ENCODE assay signal across 26 mouse cellular contexts in genomic region chr9:32039999-32040398, GRCm38 (mm10).
DNase-seq lines count a peak whose midpoint lies in the region; ATAC-seq and TF ChIP-seq lines count a peak whose summit lies in the region.
"Had no signal": no experiment of that assay in that cellular context is flagged by ENCODE, and none has a peak within 500 bp of the region (broad histone marks: within the 10 kb centered on the region; RNA-seq: fewer than 3 reads in every experiment).

No protein-coding gene starts in this region.

- in situ Hi-C loops in CH12.LX (cut with MboI; ENCODE audit: low pct_ligation_motif_present, low pct_unique_long_range_greater_than_20kb, low sequenced_read_pairs): no loop called here

- H3K36me3 ChIP-seq in heart, adult 2 months (ENCODE audit: control insufficient read depth, insufficient read depth, low read length): peaks cover 5% of the 10 kb centered on the region; the same call in 1 of the 2 replicates
- no peaks in the 10 kb centered on the region for H3K36me3 ChIP-seq in CH12.LX (replicated peaks in 1 of 2; ENCODE audit: control insufficient read depth in 1 of 2, insufficient read depth in 1 of 2, low read length in 1 of 2)
- H3K36me3 ChIP-seq: embryonic facial prominence, embryonic 13.5 days; embryonic facial prominence, embryonic 15.5 days; forebrain, embryonic 12.5 days had no signal

- dilution Hi-C loops in CH12.LX (cut with MboI; ENCODE audit: extremely low pct_ligation_motif_present, extremely low pct_unique_long_range_greater_than_20kb, low sequenced_read_pairs): no loop called here

- no peak for TF ChIP-seq RAD21 in CH12.LX (IDR thresholded peaks at IDR 0.05; ENCODE audit: low read depth, low read length)

- no peak for TF ChIP-seq POLR2A in heart, adult 2 months (IDR thresholded peaks at IDR 0.05; ENCODE audit: insufficient read depth, low read depth, low read length)
- no peak for TF ChIP-seq POLR2A in CH12.LX (IDR thresholded peaks at IDR 0.05; ENCODE audit: low read depth, low read length)

- ATAC-seq in granulocyte monocyte progenitor cell, adult 5-6 weeks (replicated peaks; ENCODE audit: poor library complexity, severe bottlenecking): peak; percentile 74
- ATAC-seq in megakaryocyte, adult 5-6 weeks (ENCODE audit: poor library complexity, severe bottlenecking): peak; percentile 51
- ATAC-seq: CD4-positive, CD25-positive, alpha-beta regulatory T cell, adult 4 months; forebrain, embryonic 14.5 days; forebrain, embryonic 16.5 days had no signal

- H3K27me3 ChIP-seq in heart, adult 2 months (ENCODE audit: control insufficient read depth, insufficient read depth, low read length): no peaks in the 10 kb centered on the region
- no peaks in the 10 kb centered on the region for H3K27me3 ChIP-seq in CH12.LX (replicated peaks)
- H3K27me3 ChIP-seq: embryonic facial prominence, embryonic 13.5 days; embryonic facial prominence, embryonic 15.5 days; forebrain, embryonic 12.5 days had no signal

- peak; percentile 82 for DNase-seq in heart, adult 11 months
- no peak for DNase-seq in heart, adult 2 months
- peak; percentile 11 for DNase-seq in CH12.LX (ENCODE audit: extremely low read depth)
- DNase-seq in cerebellum, adult 9-11 months: no peak
- DNase-seq in layer of hippocampus, postnatal 36 days: no peak
- no peak for DNase-seq in left cerebral cortex, postnatal 25 days (ENCODE audit: low spot score in 2 of 2)
- DNase-seq: adrenal gland, adult 2 months; adrenal gland, postnatal 10 days; adrenal gland, postnatal 25 days; B cell, adult 2 months; cerebellum, adult 11 months; cerebellum, adult 18-20 months; cerebellum, adult 8-10 months; cerebellum, postnatal 10 days; cerebellum, postnatal 25 days; embryo, embryonic 11 days had no signal

- no peak overlapping the region for H3K4me3 ChIP-seq in heart, adult 2 months
- H3K4me3 ChIP-seq in CH12.LX (replicated peaks in 1 of 3; ENCODE audit: low read depth in 2 of 3, low read length in 2 of 3, poor library complexity in 1 of 3): no peak overlapping the region
- H3K4me3 ChIP-seq: embryonic facial prominence, embryonic 13.5 days; embryonic facial prominence, embryonic 15.5 days; erythroblast, embryonic 14.5 days; forebrain, embryonic 10.5 days; forebrain, embryonic 12.5 days had no signal

- TF ChIP-seq EP300 in heart, adult 2 months (IDR thresholded peaks at IDR 0.05; ENCODE audit: insufficient read depth, low read depth, low read length): no peak
- TF ChIP-seq EP300 in CH12.LX (IDR thresholded peaks at IDR 0.05; ENCODE audit: low read length): no peak

- WGBS in heart, adult 2 months: 74% methylated on average over 2 of the region's 2 CpGs

- H3K9ac ChIP-seq in heart, adult 2 months (ENCODE audit: low read depth, low read length): no peak overlapping the region
- H3K9ac ChIP-seq in CH12.LX (ENCODE audit: insufficient read depth, low read depth): no peak overlapping the region
- H3K9ac ChIP-seq: embryonic facial prominence, embryonic 13.5 days; embryonic facial prominence, embryonic 15.5 days; forebrain, embryonic 12.5 days had no signal

- H3K79me2 ChIP-seq in heart, adult 2 months (replicated peaks; ENCODE audit: control insufficient read depth, insufficient read depth, low read length): peaks cover 4% of the 10 kb centered on the region; the same call in 1 of the 2 replicates
- H3K79me2 ChIP-seq in CH12.LX (replicated peaks; ENCODE audit: control insufficient read depth, extremely low read depth, insufficient read depth, poor library complexity, severe bottlenecking): no peaks in the 10 kb centered on the region

- TF ChIP-seq CTCF in heart, adult 2 months (IDR thresholded peaks at IDR 0.05): no peak
- TF ChIP-seq CTCF in CH12.LX (conservative IDR thresholded peaks at IDR 0.05 in 1 of 2, IDR thresholded peaks at IDR 0.05 in 1 of 2; ENCODE audit: low read depth in 2 of 2, low read length in 2 of 2): no peak

- H3K4me2 ChIP-seq in CH12.LX (ENCODE audit: insufficient read depth, low read depth, poor library complexity, severe bottlenecking): no peak overlapping the region
- H3K4me2 ChIP-seq: embryonic facial prominence, embryonic 13.5 days; embryonic facial prominence, embryonic 15.5 days; forebrain, embryonic 12.5 days had no signal

- intact Hi-C loops in heart, adult 2 months (cut with DNase I): no loop called here
- intact Hi-C loops in left cerebral cortex, postnatal 25 days (cut with DNase I): no loop called here

- H3K27ac ChIP-seq in heart, adult 2 months: no peak overlapping the region
- no peak overlapping the region for H3K27ac ChIP-seq in CH12.LX (ENCODE audit: insufficient read depth, low read depth)
- H3K27ac ChIP-seq: embryonic facial prominence, embryonic 13.5 days; embryonic facial prominence, embryonic 15.5 days; forebrain, embryonic 10.5 days; forebrain, embryonic 12.5 days had no signal

- no peaks in the 10 kb centered on the region for H3K9me3 ChIP-seq in CH12.LX (replicated peaks; ENCODE audit: low read length)
- H3K9me3 ChIP-seq: embryonic facial prominence, embryonic 13.5 days; embryonic facial prominence, embryonic 15.5 days; forebrain, embryonic 10.5 days; forebrain, embryonic 12.5 days had no signal

- H3K4me1 ChIP-seq in heart, adult 2 months (ENCODE audit: control insufficient read depth, insufficient read depth, low read length): peaks cover 1% of the 10 kb centered on the region
- peaks cover 0 to 4% of the 10 kb centered on the region in 2 experiments; a peak in 1 of 4 replicates for H3K4me1 ChIP-seq in CH12.LX (ENCODE audit: control insufficient read depth in 1 of 2, insufficient read depth in 2 of 2)

TF ChIP-seq in CH12.LX, 34 proteins besides CTCF, POLR2A, EP300 and RAD21:
- TF ChIP-seq MXI1 (IDR thresholded peaks at IDR 0.05; ENCODE audit: low read depth, low read length) (no peak), ZNF384 (IDR thresholded peaks at IDR 0.05; ENCODE audit: low read depth, low read length) (no peak), ETS1 (conservative IDR thresholded peaks at IDR 0.05; ENCODE audit: low read depth, low read length) (no peak), SMC3 (IDR thresholded peaks at IDR 0.05; ENCODE audit: low read depth, low read length) (no peak), PAX5 (IDR thresholded peaks at IDR 0.05; ENCODE audit: low read length) (no peak), HCFC1 (IDR thresholded peaks at IDR 0.05; ENCODE audit: low read depth, low read length) (no peak), CHD1 (IDR thresholded peaks at IDR 0.05; ENCODE audit: low read depth, low read length) (no peak)

Comparison
In these comparisons a context has a peak if more than half of its experiments do, and no peak if none do; other contexts are left out.
1. DNase-seq: peak in heart, adult 11 months (single experiment) and CH12.LX (single experiment); none in heart, adult 2 months (0 of 2), cerebellum, adult 9-11 months (single experiment), layer of hippocampus, postnatal 36 days (0 of 2) and left cerebral cortex, postnatal 25 days (0 of 2).